Mouse (Mus musculus): ENCODE measurements around the gene Ice2. TPM values are rescaled to one million over a fixed set of nuclear protein-coding genes. Genes with fewer than 3 reads are reported as not detected.

The Ice2 gene
- polyA plus RNA-seq (2017; shearing (Covaris generic)) = 10 to 100 TPM; 12.3 to 21.3 TPM

GRCm38 (mm10) chr9:69397760-69398452 lies at the start of gene Ice2:
Ice2 (plus strand) TSS chr9:69397906.

GRCm38 (mm10) chr9:69453066-69453900 lies 55.6 kb downstream of the Ice2 start, which contains the start of gene Anxa2:
Anxa2 (plus strand) TSS chr9:69453620.

Other genes with a start within 250 kb of the Ice2 start
- gene Anxa2, start 55.7 kb downstream of the Ice2 start, polyA plus RNA-seq (2017; shearing (Covaris generic)) = 100 to 1,000 TPM in 1 of 2 experiments, 10 to 100 TPM in 1; 76.3 to 244 TPM